Mouse (Mus musculus) E14TG2a.4 (cell line): ENCODE measurements at regions not wholly inside any gene's neighbourhood (a gene's known extent, or its start where the extent isn't known, plus 50 kb on each side); places are given as distances from the start of the nearest gene placed in this dataset.

ENCODE experiments used
- CTCF ChIP-seq: conservative IDR thresholded peaks from 2 replicates; pipeline ENCODE4 v1.5.1; 2014; ENCODE audit warnings: low read length
- POU5F1 ChIP-seq: IDR thresholded peaks from 2 replicates; pipeline ENCODE4 v1.6.1; 2014; ENCODE audit warnings: low read length, borderline replicate concordance

DNA sequence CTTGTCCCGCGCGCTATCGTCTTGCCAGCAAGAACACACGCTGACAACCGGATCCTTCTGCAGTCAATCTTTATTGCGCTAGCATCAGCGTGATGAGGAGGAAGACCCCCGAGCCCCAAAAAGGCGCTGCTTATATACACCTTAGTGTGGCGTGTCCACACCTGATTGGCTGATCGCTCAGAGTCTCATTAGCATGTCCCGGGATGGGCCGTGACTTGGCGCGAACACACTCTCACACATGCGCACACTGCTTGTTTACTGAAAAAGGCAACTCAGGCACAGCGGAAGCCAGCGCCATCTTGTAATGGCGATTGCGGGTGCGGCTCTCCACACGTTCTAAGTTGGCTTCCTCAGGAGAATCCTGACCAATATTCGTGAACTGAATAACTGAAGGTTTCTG, 111.5 kb downstream of the Tsen15 start:
- no peak for TF ChIP-seq CTCF
- TF ChIP-seq POU5F1 = no peak
